Mouse (Mus musculus): Measurements from ENCODE around the gene Zfp260.

The Zfp260 gene

GRCm38 (mm10) chr7:30094646-30095429, at the start of gene Zfp260:
TSS of gene Zfp260 (plus strand) at chr7:30094777.
- WGBS, result under 1% methylated on average over 26 of the region's 26 CpGs

GRCm38 (mm10) chr7:30048126-30048525, 46.5 kb upstream of the Zfp260 start:
- WGBS, result 74% methylated on average over 4 of the region's 4 CpGs

- under 1% methylated on average over 40 of the region's 40 CpGs for WGBS
These were observed 43.6 kb upstream of the Zfp260 start, which contains the start of gene Zfp14 for GRCm38 (mm10) chr7:30050882-30051548. TSS of gene Zfp14 (minus strand) at chr7:30051380.

- 19% methylated on average over 3 of the region's 3 CpGs for WGBS
These were observed 41.0 kb upstream of the Zfp260 start for GRCm38 (mm10) chr7:30053591-30053990.

- WGBS, result 88% methylated on average over 6 of the region's 6 CpGs
These were observed 34.2 kb upstream of the Zfp260 start for GRCm38 (mm10) chr7:30060341-30060740.

GRCm38 (mm10) chr7:30062478-30062877, 32.1 kb upstream of the Zfp260 start:
- 91% methylated on average over 5 of the region's 5 CpGs for WGBS

- 84% methylated on average over 5 of the region's 5 CpGs for WGBS
These were observed 30.0 kb upstream of the Zfp260 start for GRCm38 (mm10) chr7:30064622-30065021.

- under 1% methylated on average over 50 of the region's 50 CpGs for WGBS
These were observed 22.2 kb upstream of the Zfp260 start, which contains the start of gene Zfp82 for GRCm38 (mm10) chr7:30072146-30073028. TSS of gene Zfp82 (minus strand) at chr7:30072900.

GRCm38 (mm10) chr7:30086524-30086923, 8.1 kb upstream of the Zfp260 start:
- 70% methylated on average over 9 of the region's 9 CpGs for WGBS

GRCm38 (mm10) chr7:30089405-30089804, 5.2 kb upstream of the Zfp260 start:
- 20% methylated on average over 6 of the region's 6 CpGs for WGBS

- under 1% methylated on average over 40 of the region's 40 CpGs for WGBS
These were observed 4.2 kb upstream of the Zfp260 start, which contains the start of the genes Gm26920 and Zfp566 for GRCm38 (mm10) chr7:30090092-30090969. TSS of gene Gm26920 (minus strand) at chr7:30090410. TSS of gene Zfp566 (minus strand) at chr7:30090527.

- 7% methylated on average over 9 of the region's 9 CpGs for WGBS
These were observed 3.5 kb upstream of the Zfp260 start for GRCm38 (mm10) chr7:30090970-30091585.

- 87% methylated on average over 9 of the region's 9 CpGs for WGBS
These were observed 1.9 kb upstream of the Zfp260 start for GRCm38 (mm10) chr7:30092666-30093065.

GRCm38 (mm10) chr7:30093918-30094415, 610 bp upstream of the Zfp260 start:
- 62% methylated on average over 6 of the region's 6 CpGs for WGBS

- WGBS, result 1% methylated on average over 5 of the region's 5 CpGs
These were observed 1.1 kb downstream of the Zfp260 start for GRCm38 (mm10) chr7:30095551-30096125.

GRCm38 (mm10) chr7:30099297-30099696, 4.7 kb downstream of the Zfp260 start:
- whole genome bisulfite sequencing, result 37% methylated on average over 13 of the region's 13 CpGs

- WGBS, result 90% methylated on average over 5 of the region's 5 CpGs
These were observed 21.5 kb downstream of the Zfp260 start for GRCm38 (mm10) chr7:30116076-30116475.

GRCm38 (mm10) chr7:30117935-30118334, 23.4 kb downstream of the Zfp260 start:
- WGBS, result 90% methylated on average over 12 of the region's 12 CpGs

GRCm38 (mm10) chr7:30121308-30122187, 27.0 kb downstream of the Zfp260 start, which contains the start of gene Zfp382:
TSS of gene Zfp382 (plus strand) at chr7:30121942.
- under 1% methylated on average over 61 of the region's 61 CpGs for WGBS
